Mouse (Mus musculus) lung, postnatal 0 days (tissue): Measurements from ENCODE around the gene Ppp3r1.

Experiments
- CTCF ChIP-seq: IDR thresholded peaks from 2 replicates; pipeline ENCODE4 v1.5.1; 2016; ENCODE audit warnings: antibody characterized with exemption, mild to moderate bottlenecking
- EP300 ChIP-seq: IDR thresholded peaks from 2 replicates; pipeline ENCODE4 v1.6.1; 2016; ENCODE audit warnings: antibody characterized with exemption, mild to moderate bottlenecking, control low read depth

DNA sequence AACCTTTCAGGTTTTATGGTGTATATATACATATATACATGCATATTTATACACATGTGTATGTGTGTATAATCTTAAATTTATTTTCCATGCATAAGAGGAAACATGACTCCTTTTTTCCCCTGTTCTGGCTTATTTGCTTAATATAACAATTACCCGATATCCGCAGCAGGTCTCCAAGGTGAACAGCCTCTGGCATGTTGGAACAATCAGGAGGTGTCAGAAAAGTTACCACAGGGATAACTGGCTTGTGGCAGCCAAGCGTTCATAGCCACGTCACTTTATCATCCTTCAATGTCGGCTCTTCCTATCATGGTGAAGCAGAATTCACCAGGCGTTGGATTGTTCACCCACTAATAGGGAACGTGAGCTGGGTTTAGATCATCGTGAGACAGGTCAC lies 62.1 kb downstream of the Ppp3r1 start:
- TF ChIP-seq CTCF: no peak
- no peak for TF ChIP-seq EP300
